7 mouse cellular contexts compared by ENCODE assay signal in the genomic region with DNA sequence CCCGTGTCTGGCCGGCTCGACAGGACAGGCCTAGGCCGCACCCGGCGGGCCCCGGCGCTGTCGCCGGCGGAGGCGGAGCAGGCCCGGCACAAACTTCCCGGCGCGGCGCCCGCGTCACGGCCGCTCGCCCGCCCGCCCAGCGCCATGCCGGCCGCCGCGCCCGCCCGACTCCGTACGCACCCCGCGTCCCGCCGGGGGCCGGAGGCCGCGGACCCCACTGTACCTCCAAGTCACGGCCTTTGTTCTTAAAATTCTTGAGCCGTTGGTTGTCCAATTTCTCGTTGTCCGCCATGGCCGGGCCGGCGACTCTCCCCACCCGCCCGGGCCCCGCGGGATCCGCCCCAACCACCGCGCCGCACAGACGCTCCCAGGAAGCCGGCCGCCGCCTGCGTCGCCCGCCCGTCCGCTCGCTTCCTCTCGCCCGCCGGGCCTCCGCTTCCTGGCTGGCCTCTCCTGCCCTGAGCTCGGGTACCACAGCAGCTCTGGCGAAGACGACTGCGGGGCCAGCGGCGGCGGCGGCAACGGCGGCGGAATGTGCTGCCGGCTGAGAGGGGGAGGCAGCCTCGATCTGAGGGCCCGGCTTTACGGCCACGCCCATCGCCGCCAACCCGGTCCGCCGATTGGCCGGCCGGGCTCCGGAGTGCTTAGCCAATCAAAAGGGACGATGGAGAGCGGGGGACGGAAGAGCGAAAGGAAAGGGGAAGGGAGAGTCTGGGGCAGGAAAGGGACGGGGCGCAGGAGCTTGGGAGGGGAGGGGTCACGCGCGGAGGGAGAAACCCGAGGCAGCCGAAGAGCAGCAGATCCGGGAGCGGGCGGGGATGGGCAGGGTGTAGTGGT. TPM values are rescaled to one million over a fixed set of nuclear protein-coding genes. Genes with fewer than 3 reads are reported as not detected.
A peak's percentile ranks its signal among the peaks of the same experiment; 100 is the strongest.
DNase-seq lines count a peak whose midpoint lies in the region; ATAC-seq lines count a peak whose summit lies in the region.

Gene Kpna4 (minus strand): TSS at position 605 of the 837 bp plus-strand sequence.

- H3K36me3 ChIP-seq in embryonic facial prominence, embryonic 11.5 days (replicated peaks; ENCODE audit: control insufficient read depth, insufficient read depth, low read depth, low read length) = no peaks in the 10 kb centered on the region
- no peaks in the 10 kb centered on the region for H3K36me3 ChIP-seq in limb, embryonic 10.5 days
- H3K36me3 ChIP-seq in midbrain, embryonic 13.5 days = no peaks in the 10 kb centered on the region

- peak within 1 kb of the TSS; percentile 67 for H3K4me2 ChIP-seq in embryonic facial prominence, embryonic 11.5 days (ENCODE audit: low read depth, low read length)
- H3K4me2 ChIP-seq in midbrain, embryonic 13.5 days (replicated peaks) = peak within 1 kb of the TSS; percentile 73

- H3K27ac ChIP-seq in embryonic facial prominence, embryonic 11.5 days (replicated peaks; ENCODE audit: low read depth, low read length) = peak within 1 kb of the TSS; percentile 92
- peak within 1 kb of the TSS; percentile 97 for H3K27ac ChIP-seq in limb, embryonic 10.5 days
- peak within 1 kb of the TSS; percentile 97 for H3K27ac ChIP-seq in midbrain, embryonic 13.5 days

- no peaks in the 10 kb centered on the region for H3K27me3 ChIP-seq in embryonic facial prominence, embryonic 11.5 days (ENCODE audit: control insufficient read depth, insufficient read depth, low read length)
- no peaks in the 10 kb centered on the region for H3K27me3 ChIP-seq in limb, embryonic 10.5 days (ENCODE audit: low read depth, poor library complexity, severe bottlenecking)
- H3K27me3 ChIP-seq in midbrain, embryonic 13.5 days = peaks cover 3% of the 10 kb centered on the region; the same call in 1 of the 2 replicates

- no peaks in the 10 kb centered on the region for H3K4me1 ChIP-seq in embryonic facial prominence, embryonic 11.5 days (ENCODE audit: control insufficient read depth, insufficient read depth, low read length)
- H3K4me1 ChIP-seq in limb, embryonic 10.5 days = peaks cover 15% of the 10 kb centered on the region
- H3K4me1 ChIP-seq in midbrain, embryonic 13.5 days (replicated peaks) = peaks cover 22% of the 10 kb centered on the region

- peak; percentile 97 for DNase-seq in adrenal gland, postnatal 14 days
- DNase-seq in embryonic facial prominence, embryonic 11.5 days (ENCODE audit: low spot score) = peak; percentile 97
- peak; percentile 93 for DNase-seq in kidney, adult 11 months
- peak; percentile 95 for DNase-seq in limb, embryonic 10.5 days (ENCODE audit: low spot score)
- peak; percentile 90 for DNase-seq in spleen, adult 12 weeks (ENCODE audit: low spot score)

- H3K9ac ChIP-seq in embryonic facial prominence, embryonic 11.5 days (replicated peaks; ENCODE audit: low read length) = peak within 1 kb of the TSS; percentile 93
- H3K9ac ChIP-seq in midbrain, embryonic 13.5 days (replicated peaks) = peak within 1 kb of the TSS; percentile 94

- under 1% methylated on average over 82 of the region's 107 CpGs for WGBS in embryonic facial prominence, embryonic 11.5 days
- WGBS in limb, embryonic 10.5 days = 2% methylated on average over 96 of the region's 107 CpGs
- under 1% methylated on average over 96 of the region's 107 CpGs for WGBS in midbrain, embryonic 13.5 days

- H3K9me3 ChIP-seq in embryonic facial prominence, embryonic 11.5 days (replicated peaks; ENCODE audit: control insufficient read depth, low read length) = no peaks in the 10 kb centered on the region
- no peaks in the 10 kb centered on the region for H3K9me3 ChIP-seq in limb, embryonic 10.5 days (replicated peaks)
- H3K9me3 ChIP-seq in midbrain, embryonic 13.5 days = no peaks in the 10 kb centered on the region

- peak within 1 kb of the TSS; percentile 86 for H3K4me3 ChIP-seq in embryonic facial prominence, embryonic 11.5 days (ENCODE audit: low read depth, low read length)
- peak within 1 kb of the TSS; percentile 99 for H3K4me3 ChIP-seq in limb, embryonic 10.5 days
- peak within 1 kb of the TSS; percentile 95 for H3K4me3 ChIP-seq in midbrain, embryonic 13.5 days (replicated peaks)

- ATAC-seq in embryonic facial prominence, embryonic 11.5 days (replicated peaks; ENCODE audit: insufficient number of reproducible peaks, low FRiP score, low TSS enrichment, low read depth) = peak; percentile 99
- ATAC-seq in granulocyte monocyte progenitor cell, adult 5-6 weeks (replicated peaks; ENCODE audit: poor library complexity, severe bottlenecking) = peak; percentile 94
- ATAC-seq in midbrain, embryonic 13.5 days = peak; percentile 98

RNA-seq across cellular contexts. Expression of gene Kpna4, which starts in this region (rescaled TPM):
- 66.8 and 69.3 TPM in 2 replicates for total RNA-seq in adrenal gland, postnatal 14 days (2021)
- 46.2 and 51.3 TPM in 2 replicates for polyA plus RNA-seq in embryonic facial prominence, embryonic 11.5 days (2014; fragmentation: Nextera tagmentation; extraction: Ambion mirVana)
- 51.9 and 55.0 TPM in 2 replicates for total RNA-seq in granulocyte monocyte progenitor cell, adult 5-6 weeks (2014; fragmentation: Nextera tagmentation)
- 59.9 and 61.4 TPM in 2 replicates for total RNA-seq in granulocyte monocyte progenitor cell, adult 5-6 weeks (2017)
- polyA plus RNA-seq in limb, embryonic 10.5 days (2016; fragmentation: Nextera tagmentation; extraction: Ambion mirVana) = 31.3 and 34.6 TPM in 2 replicates
- 35.4 and 38.6 TPM in 2 replicates for polyA plus RNA-seq in midbrain, embryonic 13.5 days (2015; fragmentation: Nextera tagmentation; extraction: Ambion mirVana)

Comparison
In these comparisons a context has a peak if more than half of its experiments do, and no peak if none do; other contexts are left out.
1. Peak in every context shown above with its lines: DNase-seq, ATAC-seq, H3K4me3 ChIP-seq and H3K27ac ChIP-seq.